Mouse (Mus musculus): Measurements from ENCODE around the gene Arsj. TPM values are rescaled to one million over a fixed set of nuclear protein-coding genes. Genes with fewer than 3 reads are reported as not detected.

The Arsj gene
- not detected for total RNA-seq (2023)

GRCm38 (mm10) chr3:126363568-126364505, at the start of gene Arsj:
Gene Arsj, plus strand, starts transcription at chr3:126363684.

Other genes starting within 250 kb of the Arsj start
- 67.0 TPM for gene Camk2d, start 232.6 kb downstream of the Arsj start, total RNA-seq (2023)